In the genomic region with DNA sequence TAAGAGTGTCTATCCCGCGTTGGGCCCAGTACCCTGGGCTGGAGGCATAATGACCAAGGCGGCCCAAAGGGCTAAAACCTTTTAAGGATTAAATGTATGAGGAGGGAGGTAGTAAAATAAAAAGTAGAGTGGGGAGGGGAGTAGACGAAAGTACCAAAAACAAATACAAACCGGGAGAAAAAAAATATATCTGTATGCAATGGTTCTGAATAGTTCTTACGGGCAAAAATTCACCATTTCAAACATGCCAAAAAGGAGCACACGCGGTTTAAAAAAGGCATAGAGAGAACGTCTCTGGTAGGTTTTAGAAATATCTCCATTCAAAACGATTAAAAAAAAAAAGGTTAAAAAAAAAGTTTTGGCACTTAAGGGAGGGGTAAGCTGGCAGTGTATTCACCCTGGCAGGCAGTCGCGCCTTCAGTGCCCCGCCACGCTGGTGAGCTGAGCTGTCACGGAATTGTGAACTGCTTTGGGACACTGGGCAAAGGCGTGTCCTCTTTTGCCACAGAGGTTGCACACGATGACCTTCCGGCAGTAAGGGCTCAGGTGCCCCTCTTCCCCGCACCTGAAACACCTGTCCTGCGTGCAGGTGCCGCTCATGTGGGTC, we compare ENCODE assay signal across 9 mouse cellular contexts. TPM values are rescaled to one million over a fixed set of nuclear protein-coding genes. Genes with fewer than 3 reads are reported as not detected.
DNase-seq lines count a peak whose midpoint lies in the region; ATAC-seq and TF ChIP-seq lines count a peak whose summit lies in the region.
"Had no signal": no experiment of that assay in that cellular context is flagged by ENCODE, and none has a peak within 500 bp of the region (broad histone marks: within the 10 kb centered on the region; RNA-seq: fewer than 3 reads in every experiment).

No protein-coding gene starts in this region.

- TF ChIP-seq CTCF in bone marrow, adult 2 months (IDR thresholded peaks at IDR 0.05; ENCODE audit: control insufficient read depth, insufficient read depth, low read length) = no peak

- no peaks in the 10 kb centered on the region for H3K36me3 ChIP-seq in hindbrain, embryonic 12.5 days
- H3K36me3 ChIP-seq in liver, embryonic 11.5 days (ENCODE audit: control insufficient read depth, insufficient read depth, low read length) = peaks cover 4% of the 10 kb centered on the region; the same call in 1 of the 2 replicates
- no peaks in the 10 kb centered on the region for H3K36me3 ChIP-seq in stomach, embryonic 15.5 days

- no peaks in the 10 kb centered on the region for H3K4me1 ChIP-seq in bone marrow, adult 2 months (ENCODE audit: control insufficient read depth, insufficient read depth, low read length)
- H3K4me1 ChIP-seq in hindbrain, embryonic 12.5 days = peaks cover 46% of the 10 kb centered on the region
- H3K4me1 ChIP-seq in liver, embryonic 11.5 days (replicated peaks; ENCODE audit: control insufficient read depth, insufficient read depth, low read length) = peaks cover 27% of the 10 kb centered on the region
- peaks cover 22% of the 10 kb centered on the region for H3K4me1 ChIP-seq in stomach, embryonic 15.5 days

- H3K27me3 ChIP-seq in hindbrain, embryonic 12.5 days = no peaks in the 10 kb centered on the region
- no peaks in the 10 kb centered on the region for H3K27me3 ChIP-seq in liver, embryonic 11.5 days (replicated peaks; ENCODE audit: control insufficient read depth, insufficient read depth, low read length)
- no peaks in the 10 kb centered on the region for H3K27me3 ChIP-seq in stomach, embryonic 15.5 days (replicated peaks)

- ATAC-seq in hindbrain, embryonic 12.5 days (ENCODE audit: low FRiP score) = no peak
- peak; percentile 16; the same call in 1 of the 2 replicates for ATAC-seq in liver, embryonic 11.5 days (replicated peaks; ENCODE audit: low FRiP score)
- no peak for ATAC-seq in stomach, embryonic 15.5 days (ENCODE audit: insufficient read depth, low FRiP score, low read depth)

- H3K9ac ChIP-seq in hindbrain, embryonic 12.5 days = peak overlapping the region; percentile 97
- H3K9ac ChIP-seq in liver, embryonic 11.5 days (ENCODE audit: low read depth, low read length) = peak overlapping the region; percentile 99
- peak overlapping the region; percentile 83 for H3K9ac ChIP-seq in stomach, embryonic 15.5 days

- DNase-seq in adrenal gland, postnatal 10 days = peak; percentile 56
- no peak for DNase-seq in adrenal gland, adult 18-20 months (ENCODE audit: low spot score in 2 of 2)
- DNase-seq in liver, embryonic 11.5 days (ENCODE audit: low spot score) = no peak
- no peak for DNase-seq in natural killer cell, adult 2 months (ENCODE audit: low spot score in 2 of 2)
- no peak for DNase-seq in thymus, postnatal 36 days

- H3K27ac ChIP-seq in bone marrow, adult 2 months (ENCODE audit: control insufficient read depth, insufficient read depth, low read depth, low read length, poor library complexity) = no peak overlapping the region; the same call in 1 of the 2 replicates
- peak overlapping the region; percentile 97; the same call in 1 of the 2 replicates for H3K27ac ChIP-seq in hindbrain, embryonic 12.5 days
- peak overlapping the region; percentile 96 for H3K27ac ChIP-seq in liver, embryonic 11.5 days (ENCODE audit: low read depth, low read length)
- peak overlapping the region; percentile 96 for H3K27ac ChIP-seq in stomach, embryonic 15.5 days

- no peak for TF ChIP-seq POLR2A in bone marrow, adult 2 months (IDR thresholded peaks at IDR 0.05; ENCODE audit: borderline replicate concordance, control insufficient read depth, low read depth, low read length)

- 73% methylated on average over 21 of the region's 21 CpGs for WGBS in bone marrow, adult 2 months
- WGBS in hindbrain, embryonic 12.5 days = 1% methylated on average over 21 of the region's 21 CpGs
- WGBS in liver, embryonic 11.5 days = 2% methylated on average over 21 of the region's 21 CpGs
- WGBS in stomach, embryonic 15.5 days = 2% methylated on average over 21 of the region's 21 CpGs

- 0 out of 2 replicates have a peak, but pooled peaks cover 3% of the 10 kb centered on the region for H3K9me3 ChIP-seq in hindbrain, embryonic 12.5 days (replicated peaks)
- H3K9me3 ChIP-seq in liver, embryonic 11.5 days (ENCODE audit: control insufficient read depth, low read length) = peaks cover 6% of the 10 kb centered on the region; the same call in 1 of the 2 replicates
- H3K9me3 ChIP-seq in stomach, embryonic 15.5 days = no peaks in the 10 kb centered on the region

- peak overlapping the region; percentile 84 for H3K4me2 ChIP-seq in hindbrain, embryonic 12.5 days (replicated peaks)
- peak overlapping the region; percentile 92 for H3K4me2 ChIP-seq in liver, embryonic 11.5 days
- peak overlapping the region; percentile 74 for H3K4me2 ChIP-seq in stomach, embryonic 15.5 days

- H3K4me3 ChIP-seq in bone marrow, adult 2 months (replicated peaks; ENCODE audit: control insufficient read depth, low read depth, low read length) = peak overlapping the region; percentile 45
- peak overlapping the region; percentile 95 for H3K4me3 ChIP-seq in hindbrain, embryonic 12.5 days
- H3K4me3 ChIP-seq in liver, embryonic 11.5 days (ENCODE audit: low read depth, low read length) = peak overlapping the region; percentile 86
- peak overlapping the region; percentile 72 for H3K4me3 ChIP-seq in stomach, embryonic 15.5 days (replicated peaks)

RNA-seq across cellular contexts. Expression of a gene that starts 1.6 kb away (rescaled TPM):
- total RNA-seq in adrenal gland, postnatal 10 days (2021) = 10 to 100 TPM in 1 of 2 experiments, 1 to 10 TPM in 1; 9.4 to 11.1 TPM
- 1 to 10 TPM; 6.8 to 7.8 TPM for total RNA-seq in adrenal gland, adult 18-20 months (2021)
- 5.6 and 6.2 TPM in 2 replicates for polyA plus RNA-seq in bone marrow, adult 2 months (2011; ENCODE audit: insufficient read depth, insufficient read length, low replicate concordance, missing spikeins)
- 50.7 and 54.5 TPM in 2 replicates for polyA plus RNA-seq in hindbrain, embryonic 12.5 days (2016; fragmentation: Nextera tagmentation; extraction: Ambion mirVana)
- polyA plus RNA-seq in liver, embryonic 11.5 days (2014; fragmentation: Nextera tagmentation; extraction: Ambion mirVana) = 41.6 and 44.6 TPM in 2 replicates
- polyA plus RNA-seq in stomach, embryonic 15.5 days (2015; fragmentation: Nextera tagmentation; extraction: Ambion mirVana) = 40.0 and 40.1 TPM in 2 replicates

RNA-seq across cellular contexts. Expression of a gene that starts 2.1 kb away (rescaled TPM):
- under 1 TPM; 0.42 to 0.79 TPM for total RNA-seq in adrenal gland, postnatal 10 days (2021)
- under 1 TPM; 0.36 to 0.74 TPM for total RNA-seq in adrenal gland, adult 18-20 months (2021)
- 0.66 and 2.9 TPM in 2 replicates for polyA plus RNA-seq in bone marrow, adult 2 months (2011; ENCODE audit: insufficient read depth, insufficient read length, low replicate concordance, missing spikeins)
- 2.0 and 3.6 TPM in 2 replicates for polyA plus RNA-seq in hindbrain, embryonic 12.5 days (2016; fragmentation: Nextera tagmentation; extraction: Ambion mirVana)
- 0.31 and 1.1 TPM in 2 replicates for polyA plus RNA-seq in liver, embryonic 11.5 days (2014; fragmentation: Nextera tagmentation; extraction: Ambion mirVana)
- 0.52 and 0.85 TPM in 2 replicates for polyA plus RNA-seq in stomach, embryonic 15.5 days (2015; fragmentation: Nextera tagmentation; extraction: Ambion mirVana)

RNA-seq across cellular contexts. Expression of a gene that starts 15.4 kb away (rescaled TPM):
- total RNA-seq in adrenal gland, postnatal 10 days (2021) = 10 to 100 TPM; 15.7 to 22.7 TPM
- 1 to 10 TPM; 3.5 to 7.3 TPM for total RNA-seq in adrenal gland, adult 18-20 months (2021)
- polyA plus RNA-seq in bone marrow, adult 2 months (2011; ENCODE audit: insufficient read depth, insufficient read length, low replicate concordance, missing spikeins) = 4.8 and 6.3 TPM in 2 replicates
- polyA plus RNA-seq in hindbrain, embryonic 12.5 days (2016; fragmentation: Nextera tagmentation; extraction: Ambion mirVana) = 19.5 and 19.6 TPM in 2 replicates
- 8.5 and 9.8 TPM in 2 replicates for polyA plus RNA-seq in liver, embryonic 11.5 days (2014; fragmentation: Nextera tagmentation; extraction: Ambion mirVana)
- 7.2 and 8.0 TPM in 2 replicates for polyA plus RNA-seq in stomach, embryonic 15.5 days (2015; fragmentation: Nextera tagmentation; extraction: Ambion mirVana)

RNA-seq across cellular contexts. Expression of a gene that starts 36.8 kb away (rescaled TPM):
- 1 to 10 TPM; 1.8 to 2.8 TPM for total RNA-seq in adrenal gland, postnatal 10 days (2021)
- 1 to 10 TPM; 5.8 to 6.7 TPM for total RNA-seq in adrenal gland, adult 18-20 months (2021)
- not detected in 2 replicates for polyA plus RNA-seq in bone marrow, adult 2 months (2011; ENCODE audit: insufficient read depth, insufficient read length, low replicate concordance, missing spikeins)
- polyA plus RNA-seq in hindbrain, embryonic 12.5 days (2016; fragmentation: Nextera tagmentation; extraction: Ambion mirVana) = 14.4 and 15.0 TPM in 2 replicates
- polyA plus RNA-seq in liver, embryonic 11.5 days (2014; fragmentation: Nextera tagmentation; extraction: Ambion mirVana) = 0.45 and 0.49 TPM in 2 replicates
- polyA plus RNA-seq in stomach, embryonic 15.5 days (2015; fragmentation: Nextera tagmentation; extraction: Ambion mirVana) = 2.0 and 2.3 TPM in 2 replicates
- polyA plus RNA-seq: spleen, adult 2 months had no signal

RNA-seq across cellular contexts. Expression of a gene that starts 51.2 kb away (rescaled TPM):
- not detected for total RNA-seq in adrenal gland, postnatal 10 days (2021)
- total RNA-seq in adrenal gland, adult 18-20 months (2021) = not detected
- not detected in 2 replicates for polyA plus RNA-seq in bone marrow, adult 2 months (2011; ENCODE audit: insufficient read depth, insufficient read length, low replicate concordance, missing spikeins)
- polyA plus RNA-seq in hindbrain, embryonic 12.5 days (2016; fragmentation: Nextera tagmentation; extraction: Ambion mirVana) = not detected in 2 replicates
- not detected in 2 replicates for polyA plus RNA-seq in liver, embryonic 11.5 days (2014; fragmentation: Nextera tagmentation; extraction: Ambion mirVana)
- polyA plus RNA-seq in stomach, embryonic 15.5 days (2015; fragmentation: Nextera tagmentation; extraction: Ambion mirVana) = not detected in 2 replicates
- polyA plus RNA-seq: spleen, adult 2 months had no signal

Comparison
In these comparisons a context has a peak if more than half of its experiments do, and no peak if none do; other contexts are left out.
1. H3K4me3 ChIP-seq: peak in every context shown above with its lines; median percentile 95 in hindbrain, embryonic 12.5 days; 86 in liver, embryonic 11.5 days; 72 in stomach, embryonic 15.5 days; 45 in bone marrow, adult 2 months.